Mouse (Mus musculus): Measurements from ENCODE around the gene 1700007K13Rik.

Gene 1700007K13Rik

DNA sequence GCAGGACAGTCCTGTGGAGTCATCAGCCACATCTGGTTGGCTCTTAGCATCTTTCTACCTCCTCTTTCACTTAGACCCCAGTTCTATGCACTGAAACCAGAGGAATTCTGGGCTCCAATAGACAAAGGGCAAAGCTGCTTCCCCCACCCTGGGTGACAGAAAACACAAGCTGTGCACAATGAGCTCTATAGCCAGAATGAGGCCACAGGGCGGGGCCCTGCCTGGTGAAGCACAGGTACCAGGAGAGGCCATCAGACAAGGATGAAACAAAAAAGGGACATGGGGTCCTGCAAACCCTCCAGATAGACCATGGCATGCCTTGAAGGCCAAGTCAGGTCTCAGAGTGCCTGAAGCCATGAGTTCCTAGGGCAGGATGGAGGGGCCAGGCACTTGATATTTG, 49.6 kb downstream of the 1700007K13Rik start:
- in situ Hi-C loops (cut with MboI; ENCODE audit: low sequenced_read_pairs): no loop called here

GRCm38 (mm10) chr2:28415387-28416024, 50.6 kb downstream of the 1700007K13Rik start:
- in situ Hi-C loops (cut with MboI; ENCODE audit: low sequenced_read_pairs): no loop called here

- in situ Hi-C loops (cut with MboI; ENCODE audit: low sequenced_read_pairs): loop anchor here (5.0 kb wide), 1 partner anchor 212 kb away; no protein-coding TSS in a partner anchor
These were observed 51.4 kb downstream of the 1700007K13Rik start for GRCm38 (mm10) chr2:28414757-28415137.

DNA sequence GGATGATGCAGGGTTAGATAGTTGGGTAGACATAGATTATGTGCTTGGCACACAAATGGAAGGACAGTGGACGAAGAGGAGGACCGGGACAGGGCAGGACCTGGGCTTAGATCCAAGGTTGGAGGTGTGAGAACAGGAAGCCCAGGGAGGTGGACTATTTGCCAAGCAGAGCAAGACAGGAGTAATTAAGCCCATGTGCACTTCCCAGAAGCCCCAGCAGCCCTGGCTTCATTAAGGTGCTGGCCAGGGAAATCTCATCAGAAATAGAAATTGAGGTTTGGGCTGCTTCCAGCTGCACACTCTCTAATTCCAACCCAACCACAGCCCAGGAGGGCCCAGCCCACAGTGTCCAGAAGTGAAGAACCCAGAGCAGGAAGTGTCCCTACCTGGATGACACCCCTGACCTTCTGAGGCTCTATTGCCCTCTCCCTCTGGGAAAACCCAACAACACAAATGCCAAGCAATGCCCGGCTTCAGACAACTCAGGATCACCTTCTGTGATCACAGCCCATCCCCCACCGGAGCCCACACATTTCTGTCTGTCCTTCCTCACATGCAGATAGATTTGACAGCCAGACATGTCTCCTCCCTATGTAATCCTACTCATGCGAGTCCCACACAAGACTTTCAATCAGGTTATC, 51.9 kb downstream of the 1700007K13Rik start:
- in situ Hi-C loops (cut with MboI; ENCODE audit: low sequenced_read_pairs): loop anchor here (5.0 kb wide), 1 partner anchor 212 kb away; no protein-coding TSS in a partner anchor

- in situ Hi-C loops (cut with MboI; ENCODE audit: low sequenced_read_pairs): loop anchor here (5.0 kb wide), 1 partner anchor 211 kb away; no protein-coding TSS in a partner anchor
These were observed 53.2 kb downstream of the 1700007K13Rik start for GRCm38 (mm10) chr2:28412936-28413335.
